Mouse (Mus musculus) thymus, adult 2 months (tissue): ENCODE data around the gene Rnpepl1.

Source experiments
- CTCF ChIP-seq: fragments of 200-500 bp; IDR thresholded peaks from 2 replicates; pipeline ENCODE4 v1.5.1; 2012; ENCODE audit warnings: mild to moderate bottlenecking, control low read depth, low read length, moderate library complexity, borderline replicate concordance; ENCODE audit not compliant: control insufficient read depth, poor library complexity, insufficient read depth; ENCODE audit errors: extremely low read depth
- POLR2A ChIP-seq: fragments of 200-500 bp; IDR thresholded peaks from 2 replicates; pipeline ENCODE4 v1.6.1; 2012; ENCODE audit warnings: mild to moderate bottlenecking, low read length, control low read depth, moderate library complexity; ENCODE audit not compliant: control insufficient read depth, poor library complexity, insufficient read depth; ENCODE audit errors: extremely low read depth

DNA sequence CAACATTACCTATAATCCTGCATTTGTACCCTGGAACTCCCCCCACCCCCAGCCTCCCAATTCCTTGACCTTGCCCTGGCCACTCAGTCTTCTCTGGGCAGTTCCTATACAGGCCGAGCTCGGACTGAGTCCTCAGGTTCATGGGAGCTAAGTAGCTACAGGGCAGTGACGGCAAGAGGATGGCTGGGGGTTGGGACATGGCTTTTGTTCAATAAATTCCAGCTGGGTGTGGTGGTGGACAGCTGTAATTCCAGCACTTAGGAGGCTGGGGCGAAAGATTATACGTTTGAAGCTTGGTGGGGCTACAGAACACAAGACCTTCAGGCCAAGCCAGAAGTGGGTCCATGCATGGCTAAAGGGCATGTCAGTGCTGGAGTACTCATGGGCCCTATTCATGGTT lies 30.5 kb upstream of the Rnpepl1 start:
- no peak for TF ChIP-seq CTCF
- no peak for TF ChIP-seq POLR2A
